Mouse (Mus musculus) intestine, postnatal 0 days (tissue): ENCODE measurements around the gene Klrg1. TPM values are rescaled to one million over a fixed set of nuclear protein-coding genes. Genes with fewer than 3 reads are reported as not detected.

Source experiments
- ATAC-seq: fragments of 200-750 bp; cut with Nextera tagmentation; 2 replicates; pipeline ENCODE4 v1.8.0; 2017; ENCODE audit warnings: mild to moderate bottlenecking, moderate TSS enrichment, moderate library complexity
- H3K27ac ChIP-seq: fragments of 300-500 bp; sonication (generic); 2 replicates; pipeline ENCODE4 v1.5.1; 2014; ENCODE audit warnings: mild to moderate bottlenecking, low read depth, low read length, moderate library complexity
- H3K27me3 ChIP-seq: fragments of 300-500 bp; sonication (generic); replicated peaks from 2 replicates; pipeline ENCODE4 v1.6.1; 2014; ENCODE audit warnings: low read length, mixed read lengths; ENCODE audit not compliant: control insufficient read depth, insufficient read depth
- H3K36me3 ChIP-seq: fragments of 300-500 bp; sonication (generic); 2 replicates; pipeline ENCODE4 v1.6.1; 2014; ENCODE audit warnings: mild to moderate bottlenecking, moderate library complexity; ENCODE audit not compliant: control insufficient read depth, insufficient read depth
- H3K4me1 ChIP-seq: fragments of 300-500 bp; sonication (generic); replicated peaks from 2 replicates; pipeline ENCODE4 v1.6.1; 2014; ENCODE audit warnings: antibody characterized with exemption, low read length, mixed read lengths; ENCODE audit not compliant: control insufficient read depth, insufficient read depth
- H3K4me2 ChIP-seq: fragments of 300-500 bp; sonication (generic); replicated peaks from 2 replicates; pipeline ENCODE4 v1.6.1; 2014; ENCODE audit warnings: low read depth, mild to moderate bottlenecking, moderate library complexity
- H3K4me3 ChIP-seq: fragments of 300-500 bp; sonication (generic); 2 replicates; pipeline ENCODE4 v1.5.1; 2014; ENCODE audit warnings: low read depth, low read length
- H3K9ac ChIP-seq: fragments of 300-500 bp; sonication (generic); 2 replicates; pipeline ENCODE4 v1.6.1; 2014; ENCODE audit warnings: mild to moderate bottlenecking, low read depth, low read length
- H3K9me3 ChIP-seq: fragments of 300-500 bp; sonication (generic); 2 replicates; pipeline ENCODE4 v1.6.1; 2016; ENCODE audit warnings: mixed run types; ENCODE audit not compliant: control insufficient read depth
- CTCF ChIP-seq: sonication (generic); IDR thresholded peaks from 2 replicates; pipeline ENCODE4 v1.5.1; 2016; ENCODE audit warnings: low read depth, mild to moderate bottlenecking, control low read depth, antibody characterized with exemption, moderate library complexity
- WGBS: fragments of 180-500 bp; shearing (Covaris S2); extraction: QIAGEN DNeasy Blood & Tissue Kit; methylation state at CpG from one replicate; pipeline ENCODE4 v1.1.7; 2014; 5-methylcytosine and 5-hydroxymethylcytosine counted together
- polyA plus RNA-seq: library from polyadenylated mRNA; unstranded; fragments of >200 nt; fragmentation: Nextera tagmentation; extraction: Ambion mirVana; gene quantifications from 2 replicates; pipeline ENCODE4 v1.2.1, GENCODE M21; 2015

Klrg1 gene
- polyA plus RNA-seq, 1 experiment from 2014 or later, result 0.08 TPM

DNA sequence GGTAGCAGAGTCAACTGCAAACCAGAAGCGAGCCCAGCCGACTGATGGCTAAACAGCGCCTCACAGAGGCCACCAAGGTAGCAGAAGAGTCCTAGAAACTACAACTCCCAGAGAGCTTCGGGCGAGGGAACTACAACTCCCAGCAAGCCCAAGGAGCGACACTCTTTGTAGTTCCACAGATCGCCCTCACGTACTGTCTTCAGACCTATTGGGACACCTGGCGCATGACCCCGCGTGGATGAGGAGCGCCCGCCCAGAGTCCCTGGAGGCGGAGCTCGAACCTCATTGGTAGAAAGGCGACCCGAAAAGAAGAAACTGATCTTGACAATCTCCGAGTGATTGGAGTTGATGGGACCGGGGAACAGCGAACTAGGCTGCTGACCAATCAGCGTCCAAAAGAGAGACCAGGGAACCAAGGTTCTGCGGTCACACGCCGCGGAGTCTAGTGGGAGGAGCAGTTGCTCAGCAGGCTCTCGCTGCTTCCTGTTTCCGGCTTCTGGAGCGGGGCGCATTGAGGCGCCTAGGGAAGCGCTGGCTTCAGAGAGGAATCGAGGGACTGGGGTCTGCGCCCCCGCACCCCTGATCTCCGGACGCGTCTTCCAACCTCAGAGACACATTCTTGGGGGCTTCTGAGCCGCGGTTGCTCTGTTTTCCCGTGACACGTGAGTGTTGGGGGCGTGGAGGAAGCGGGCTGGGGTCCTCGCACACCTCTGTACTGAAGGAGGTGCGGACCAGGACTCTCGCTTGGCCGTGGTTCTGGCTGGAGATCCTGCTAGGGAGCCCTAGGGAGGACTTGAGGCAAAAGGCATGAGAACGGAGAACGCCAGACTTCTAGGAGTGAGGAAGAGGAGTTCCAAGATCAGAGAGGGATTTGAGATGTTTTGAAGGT is 26.1 kb upstream of the Klrg1 start, which contains the start of gene M6pr:
Gene M6pr (plus strand): TSS at position 216 of the 889 bp plus-strand sequence.
- Histone ChIP-seq H3K4me2 (peak within 1 kb of the TSS; percentile 84), H3K27me3 (no peaks in the 10 kb centered on the region), H3K36me3 (peaks cover 6% of the 10 kb centered on the region; the same call in 1 of the 2 replicates), H3K27ac (peak within 1 kb of the TSS; percentile 76), H3K9ac (peak within 1 kb of the TSS; percentile 81), H3K4me3 (peak within 1 kb of the TSS; percentile 79), H3K9me3 (no peaks in the 10 kb centered on the region), H3K4me1 (0 out of 2 replicates have a peak, but pooled peaks cover 8% of the 10 kb centered on the region)
- TF ChIP-seq CTCF, result peak; percentile 93
- under 1% methylated on average over 49 of the region's 49 CpGs for WGBS
- peak; percentile 100 for ATAC-seq

DNA sequence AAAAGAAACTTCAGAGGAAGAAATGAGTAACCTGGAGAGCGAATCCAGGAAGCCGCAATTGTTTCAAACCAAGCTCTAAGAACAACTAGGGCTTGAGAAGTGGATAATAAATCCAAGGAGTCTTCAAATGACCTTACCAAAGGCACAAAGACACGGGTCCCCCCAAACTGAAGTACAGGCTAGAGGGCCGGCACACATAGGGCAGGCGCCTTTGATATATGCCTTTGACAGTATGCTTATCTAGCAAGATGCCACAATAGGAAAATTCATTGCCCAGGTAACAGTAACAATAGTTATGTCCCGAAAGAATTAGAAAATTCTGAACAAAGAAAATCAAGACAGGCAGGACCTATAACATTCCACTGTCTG is 25.4 kb upstream of the Klrg1 start:
- Histone ChIP-seq H3K4me2 (no peak overlapping the region), H3K4me1 (0 out of 2 replicates have a peak, but pooled peaks cover 8% of the 10 kb centered on the region), H3K27ac (no peak overlapping the region), H3K27me3 (no peaks in the 10 kb centered on the region), H3K9ac (no peak overlapping the region), H3K9me3 (no peaks in the 10 kb centered on the region), H3K36me3 (peaks cover under 1% of the 10 kb centered on the region; the same call in 1 of the 2 replicates), H3K4me3 (no peak overlapping the region)
- ATAC-seq, result peak; percentile 0; the same call in 1 of the 2 replicates
- no peak for TF ChIP-seq CTCF
- 60% methylated on average over 6 of the region's 6 CpGs for WGBS

DNA sequence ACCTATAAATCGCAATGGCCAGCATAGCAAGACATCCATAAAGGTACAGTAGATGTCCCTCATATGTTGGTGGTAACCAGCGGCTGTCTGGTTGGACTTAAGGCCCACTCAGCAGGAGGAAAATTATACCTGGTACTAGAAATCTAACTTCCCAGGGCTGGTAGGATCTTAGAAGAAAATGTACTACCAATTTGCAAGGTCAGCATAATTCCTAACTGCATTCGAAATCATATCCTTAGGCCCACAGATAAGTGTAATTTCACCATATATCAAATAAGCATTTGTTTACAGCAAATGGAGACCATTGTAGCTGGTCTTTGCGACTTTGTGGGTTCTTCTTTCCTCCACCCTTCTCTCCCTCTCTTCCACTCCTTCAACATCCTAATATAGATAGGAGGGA is 24.0 kb upstream of the Klrg1 start:
- 88% methylated on average over 4 of the region's 4 CpGs for WGBS

DNA sequence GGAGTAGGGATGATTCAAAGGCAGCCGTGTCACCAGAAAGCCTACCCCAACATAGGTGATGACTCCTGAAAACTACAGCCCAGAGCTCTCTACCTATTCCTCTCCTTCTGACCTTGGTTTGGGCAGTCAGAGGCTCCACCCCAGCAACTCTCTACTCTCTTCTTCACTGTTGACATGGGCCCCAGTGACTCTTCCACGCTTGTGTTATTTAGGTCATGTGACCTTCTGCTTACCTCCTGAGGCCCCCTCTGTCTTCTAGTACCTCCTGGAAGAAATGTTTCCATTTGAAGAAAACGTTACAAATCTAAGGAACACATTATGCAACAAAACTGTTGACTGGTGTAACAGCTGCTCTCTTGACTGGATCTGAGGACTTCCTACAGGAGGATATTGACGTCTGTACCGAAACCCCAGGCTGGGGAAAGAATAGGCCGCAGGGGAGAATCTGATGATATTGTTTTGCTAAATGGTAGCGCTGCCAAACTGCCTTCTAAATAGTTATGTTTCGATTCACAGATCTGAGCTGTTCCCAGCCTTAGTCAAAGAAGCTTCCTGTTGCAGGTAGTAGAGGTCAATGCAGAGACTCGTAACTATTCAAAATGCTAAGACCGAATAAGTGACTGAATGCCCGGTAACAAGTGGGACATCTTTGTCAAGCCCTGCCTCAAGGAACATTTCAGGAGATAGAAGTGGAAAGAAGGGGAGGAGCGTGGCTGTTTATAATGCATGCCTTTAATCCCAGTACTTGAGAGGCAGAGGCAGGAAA is 22.3 kb upstream of the Klrg1 start:
- ATAC-seq, result no peak
- no peaks in the 10 kb centered on the region for H3K27me3 ChIP-seq
- H3K9ac ChIP-seq, result no peak overlapping the region
- H3K9me3 ChIP-seq, result no peaks in the 10 kb centered on the region
- no peak overlapping the region for H3K4me3 ChIP-seq
- TF ChIP-seq CTCF, result no peak
- 78% methylated on average over 12 of the region's 12 CpGs for WGBS
- H3K27ac ChIP-seq, result no peak overlapping the region
- no peaks in the 10 kb centered on the region for H3K4me1 ChIP-seq
- no peaks in the 10 kb centered on the region for H3K36me3 ChIP-seq
- H3K4me2 ChIP-seq, result no peak overlapping the region

More for the DNA sequence above, 24.0 kb upstream of the Klrg1 start:
- H3K4me2 ChIP-seq, result no peak overlapping the region
- H3K9me3 ChIP-seq, result no peaks in the 10 kb centered on the region
- no peaks in the 10 kb centered on the region for H3K27me3 ChIP-seq
- no peak for ATAC-seq
- H3K4me1 ChIP-seq, result 0 out of 2 replicates have a peak, but pooled peaks cover 8% of the 10 kb centered on the region
- H3K27ac ChIP-seq, result no peak overlapping the region
- H3K36me3 ChIP-seq, result no peaks in the 10 kb centered on the region
- H3K4me3 ChIP-seq, result no peak overlapping the region
- H3K9ac ChIP-seq, result no peak overlapping the region
- TF ChIP-seq CTCF, result no peak

DNA sequence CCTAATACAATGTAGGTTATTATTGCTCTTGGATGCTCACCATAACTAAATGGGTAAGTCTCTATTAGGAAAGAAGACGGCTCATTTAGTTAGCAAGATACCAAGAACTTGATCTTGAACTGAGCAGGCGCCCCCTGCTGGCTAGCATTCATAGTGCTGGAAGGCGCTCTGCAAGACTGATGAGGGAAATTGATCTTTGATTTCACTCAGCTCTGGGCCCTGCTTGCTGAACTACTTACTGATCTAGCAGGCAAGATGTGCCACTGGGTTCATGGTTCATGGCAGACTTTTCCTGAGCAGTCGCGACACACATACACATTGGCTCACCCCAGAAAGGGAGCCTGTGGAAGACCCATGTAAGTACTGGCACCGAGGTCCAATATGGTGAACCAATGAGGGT is 21.7 kb upstream of the Klrg1 start:
- no peak overlapping the region for H3K27ac ChIP-seq
- no peaks in the 10 kb centered on the region for H3K4me1 ChIP-seq
- ATAC-seq, result no peak

DNA sequence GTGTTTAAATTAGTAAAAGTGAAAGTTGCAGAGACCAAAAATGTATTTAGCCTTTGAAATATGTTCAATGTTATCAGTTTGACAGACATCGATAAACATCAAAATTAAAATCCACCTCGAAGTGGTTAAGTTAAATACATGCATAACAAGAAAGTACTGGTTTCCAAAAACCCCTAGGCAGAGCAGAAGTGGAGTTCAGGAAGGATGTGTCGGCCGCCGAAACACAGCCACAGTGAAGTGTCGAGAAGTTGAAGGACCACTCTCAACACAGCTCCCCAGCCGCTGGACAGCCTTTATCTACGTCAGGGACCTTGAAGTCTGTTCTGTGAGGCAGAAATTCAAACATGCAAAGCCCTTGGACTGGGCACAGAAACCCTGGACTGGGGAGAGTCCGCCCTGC is 20.8 kb upstream of the Klrg1 start:
- TF ChIP-seq CTCF, result no peak
- Histone ChIP-seq H3K9ac (no peak overlapping the region), H3K4me2 (no peak overlapping the region), H3K27me3 (no peaks in the 10 kb centered on the region), H3K4me3 (no peak overlapping the region), H3K36me3 (no peaks in the 10 kb centered on the region), H3K4me1 (no peaks in the 10 kb centered on the region), H3K9me3 (no peaks in the 10 kb centered on the region), H3K27ac (no peak overlapping the region)
- ATAC-seq, result no peak
- 77% methylated on average over 9 of the region's 9 CpGs for WGBS

More for the DNA sequence above, 21.7 kb upstream of the Klrg1 start:
- H3K36me3 ChIP-seq, result no peaks in the 10 kb centered on the region
- H3K9ac ChIP-seq, result no peak overlapping the region
- WGBS, result 29% methylated on average over 6 of the region's 6 CpGs
- H3K27me3 ChIP-seq, result no peaks in the 10 kb centered on the region
- TF ChIP-seq CTCF, result peak; percentile 86
- H3K4me2 ChIP-seq, result no peak overlapping the region
- H3K4me3 ChIP-seq, result no peak overlapping the region
- H3K9me3 ChIP-seq, result no peaks in the 10 kb centered on the region
